Mouse (Mus musculus) heart, postnatal 0 days (tissue): Measurements from ENCODE around the gene Ccser2.

ENCODE experiments used
- CTCF ChIP-seq: IDR thresholded peaks from 2 replicates; pipeline ENCODE4 v1.5.1; 2016; ENCODE audit warnings: antibody characterized with exemption, control low read depth, low read depth
- EP300 ChIP-seq: IDR thresholded peaks from 2 replicates; pipeline ENCODE4 v1.6.1; 2016; ENCODE audit warnings: antibody characterized with exemption, low read depth

- no peak for TF ChIP-seq CTCF
- TF ChIP-seq EP300: no peak
Observed at GRCm38 (mm10) chr14:36968076-36968627, 425 bp downstream of the Ccser2 start.
